Mouse (Mus musculus): Measurements from ENCODE around the gene Mllt10. TPM values are rescaled to one million over a fixed set of nuclear protein-coding genes. Genes with fewer than 3 reads are reported as not detected.

Gene Mllt10
- polyA plus RNA-seq (2015; fragmentation: Nextera tagmentation; extraction: Ambion mirVana): 20.7 and 22.4 TPM in 2 replicates

- Histone ChIP-seq H3K36me3 (replicated peaks; ENCODE audit: insufficient read depth, low read length) (no peaks in the 10 kb centered on the region), H3K4me2 (ENCODE audit: low read depth, low read length) (peak within 1 kb of the TSS; percentile 91), H3K9ac (replicated peaks) (peak within 1 kb of the TSS; percentile 91), H3K4me3 (ENCODE audit: low read depth, low read length) (peak within 1 kb of the TSS; percentile 81), H3K27me3 (ENCODE audit: insufficient read depth, low read length) (peaks cover 5% of the 10 kb centered on the region; the same call in 1 of the 2 replicates), H3K9me3 (ENCODE audit: low read length) (no peaks in the 10 kb centered on the region), H3K4me1 (ENCODE audit: insufficient read depth) (peaks cover 12% of the 10 kb centered on the region), H3K27ac (ENCODE audit: low read depth) (peak within 1 kb of the TSS; percentile 100)
- 6% methylated on average over 20 of the region's 20 CpGs for WGBS (ENCODE audit: insufficient replicate concordance)
- no peak for DNase-seq
- ATAC-seq: no peak
- TF ChIP-seq CTCF (IDR thresholded peaks at IDR 0.05; ENCODE audit: low read depth): no peak
- TF ChIP-seq EP300 (IDR thresholded peaks at IDR 0.05; ENCODE audit: low read depth): no peak
Measured at GRCm38 (mm10) chr2:18055016-18055928, at the start of gene Mllt10. Gene Mllt10 (plus strand): TSS chr2:18055237.

GRCm38 (mm10) chr2:18011226-18011625, 43.8 kb upstream of the Mllt10 start:
- no peaks in the 10 kb centered on the region for H3K27me3 ChIP-seq (ENCODE audit: insufficient read depth, low read length)
- 73% methylated on average over 6 of the region's 6 CpGs for WGBS (ENCODE audit: insufficient replicate concordance)
- DNase-seq (no peak), ATAC-seq (no peak)
- no peak overlapping the region for H3K9ac ChIP-seq (replicated peaks)
- no peak overlapping the region for H3K4me2 ChIP-seq (ENCODE audit: low read depth, low read length)
- H3K4me1 ChIP-seq (ENCODE audit: insufficient read depth): no peaks in the 10 kb centered on the region
- no peak for TF ChIP-seq CTCF (IDR thresholded peaks at IDR 0.05; ENCODE audit: low read depth)
- TF ChIP-seq EP300 (IDR thresholded peaks at IDR 0.05; ENCODE audit: low read depth): no peak
- no peaks in the 10 kb centered on the region for H3K36me3 ChIP-seq (replicated peaks; ENCODE audit: insufficient read depth, low read length)
- H3K27ac ChIP-seq (ENCODE audit: low read depth): no peak overlapping the region
- no peak overlapping the region for H3K4me3 ChIP-seq (ENCODE audit: low read depth, low read length)
- no peaks in the 10 kb centered on the region for H3K9me3 ChIP-seq (ENCODE audit: low read length)

- TF ChIP-seq EP300 (IDR thresholded peaks at IDR 0.05; ENCODE audit: low read depth) (no peak), CTCF (IDR thresholded peaks at IDR 0.05; ENCODE audit: low read depth) (no peak)
- H3K9ac ChIP-seq (replicated peaks): no peak overlapping the region
- H3K9me3 ChIP-seq (ENCODE audit: low read length): no peaks in the 10 kb centered on the region
- WGBS (ENCODE audit: insufficient replicate concordance): 80% methylated on average over 3 of the region's 3 CpGs
- no peak overlapping the region for H3K4me2 ChIP-seq (ENCODE audit: low read depth, low read length)
- no peaks in the 10 kb centered on the region for H3K4me1 ChIP-seq (ENCODE audit: insufficient read depth)
- H3K4me3 ChIP-seq (ENCODE audit: low read depth, low read length): no peak overlapping the region
- H3K27me3 ChIP-seq (ENCODE audit: insufficient read depth, low read length): no peaks in the 10 kb centered on the region
- no peaks in the 10 kb centered on the region for H3K36me3 ChIP-seq (replicated peaks; ENCODE audit: insufficient read depth, low read length)
- DNase-seq: no peak
- no peak for ATAC-seq
- no peak overlapping the region for H3K27ac ChIP-seq (ENCODE audit: low read depth)
Measured at GRCm38 (mm10) chr2:18012866-18013265, 42.2 kb upstream of the Mllt10 start.

GRCm38 (mm10) chr2:18015581-18015980, 39.5 kb upstream of the Mllt10 start:
- TF ChIP-seq CTCF (IDR thresholded peaks at IDR 0.05; ENCODE audit: low read depth) (no peak), EP300 (IDR thresholded peaks at IDR 0.05; ENCODE audit: low read depth) (no peak)
- no peaks in the 10 kb centered on the region for H3K4me1 ChIP-seq (ENCODE audit: insufficient read depth)
- DNase-seq (no peak), ATAC-seq (no peak)
- 60% methylated on average over 3 of the region's 3 CpGs for WGBS (ENCODE audit: insufficient replicate concordance)
- H3K9ac ChIP-seq (replicated peaks): no peak overlapping the region
- no peak overlapping the region for H3K27ac ChIP-seq (ENCODE audit: low read depth)
- H3K36me3 ChIP-seq (replicated peaks; ENCODE audit: insufficient read depth, low read length): no peaks in the 10 kb centered on the region
- no peak overlapping the region for H3K4me2 ChIP-seq (ENCODE audit: low read depth, low read length)
- no peak overlapping the region for H3K4me3 ChIP-seq (ENCODE audit: low read depth, low read length)
- H3K9me3 ChIP-seq (ENCODE audit: low read length): no peaks in the 10 kb centered on the region
- no peaks in the 10 kb centered on the region for H3K27me3 ChIP-seq (ENCODE audit: insufficient read depth, low read length)

GRCm38 (mm10) chr2:18016639-18017038, 38.4 kb upstream of the Mllt10 start:
- Histone ChIP-seq H3K36me3 (replicated peaks; ENCODE audit: insufficient read depth, low read length) (no peaks in the 10 kb centered on the region), H3K9ac (replicated peaks) (no peak overlapping the region), H3K27me3 (ENCODE audit: insufficient read depth, low read length) (no peaks in the 10 kb centered on the region), H3K4me3 (ENCODE audit: low read depth, low read length) (no peak overlapping the region), H3K9me3 (ENCODE audit: low read length) (no peaks in the 10 kb centered on the region), H3K4me1 (ENCODE audit: insufficient read depth) (no peaks in the 10 kb centered on the region), H3K27ac (ENCODE audit: low read depth) (no peak overlapping the region), H3K4me2 (ENCODE audit: low read depth, low read length) (no peak overlapping the region)
- ATAC-seq (no peak), DNase-seq (no peak)
- TF ChIP-seq CTCF (IDR thresholded peaks at IDR 0.05; ENCODE audit: low read depth) (no peak), EP300 (IDR thresholded peaks at IDR 0.05; ENCODE audit: low read depth) (no peak)
- WGBS (ENCODE audit: insufficient replicate concordance): 84% methylated on average over 1 of the region's 1 CpGs

GRCm38 (mm10) chr2:18017321-18017720, 37.7 kb upstream of the Mllt10 start:
- no peak for ATAC-seq
- DNase-seq: no peak
- no peak for TF ChIP-seq EP300 (IDR thresholded peaks at IDR 0.05; ENCODE audit: low read depth)
- TF ChIP-seq CTCF (IDR thresholded peaks at IDR 0.05; ENCODE audit: low read depth): no peak
- Histone ChIP-seq H3K4me2 (ENCODE audit: low read depth, low read length) (no peak overlapping the region), H3K36me3 (replicated peaks; ENCODE audit: insufficient read depth, low read length) (no peaks in the 10 kb centered on the region), H3K27ac (ENCODE audit: low read depth) (no peak overlapping the region), H3K4me1 (ENCODE audit: insufficient read depth) (no peaks in the 10 kb centered on the region), H3K27me3 (ENCODE audit: insufficient read depth, low read length) (no peaks in the 10 kb centered on the region), H3K4me3 (ENCODE audit: low read depth, low read length) (no peak overlapping the region), H3K9me3 (ENCODE audit: low read length) (no peaks in the 10 kb centered on the region), H3K9ac (replicated peaks) (no peak overlapping the region)
- 80% methylated on average over 6 of the region's 6 CpGs for WGBS (ENCODE audit: insufficient replicate concordance)

Data from liver, postnatal 0 days (tissue).